Mouse (Mus musculus): ENCODE data around the gene Fads1. TPM values are rescaled to one million over a fixed set of nuclear protein-coding genes. Genes with fewer than 3 reads are reported as not detected.
"Not testable (repeated sequence)": the region's sequence is repeated elsewhere in the genome, so short reads cannot be mapped to it uniquely, and the experiment has no call there.

Fads1 gene
- polyA plus RNA-seq, 1 experiment = 56.8 TPM

- Histone ChIP-seq H3K4me3 (ENCODE audit: low read depth, low read length) (no peak overlapping the region), H3K36me3 (ENCODE audit: control insufficient read depth, insufficient read depth, low read length, poor library complexity, severe bottlenecking) (no peaks in the 10 kb centered on the region), H3K9ac (ENCODE audit: low read depth, poor library complexity, severe bottlenecking) (no peak overlapping the region), H3K9me3 (replicated peaks; ENCODE audit: control insufficient read depth, insufficient read depth, low read length, poor library complexity, severe bottlenecking) (no peaks in the 10 kb centered on the region), H3K27ac (ENCODE audit: insufficient read depth, low read length) (no peak overlapping the region), H3K4me1 (ENCODE audit: control insufficient read depth, insufficient read depth, low read length) (no peaks in the 10 kb centered on the region), H3K27me3 (ENCODE audit: control insufficient read depth, insufficient read depth, low read length, poor library complexity, severe bottlenecking) (no peaks in the 10 kb centered on the region)
- TF ChIP-seq POLR2A (IDR thresholded peaks at IDR 0.05; ENCODE audit: insufficient read depth, low read length) = no peak
- TF ChIP-seq EP300 (IDR thresholded peaks at IDR 0.05; ENCODE audit: insufficient read depth, low read depth, low read length) = no peak
- TF ChIP-seq CTCF (IDR thresholded peaks at IDR 0.05; ENCODE audit: low read depth, low read length) = no peak
These were observed 14.7 kb upstream of the Fads1 start for GRCm38 (mm10) chr19:10167951-10168350.

- TF ChIP-seq POLR2A (IDR thresholded peaks at IDR 0.05; ENCODE audit: insufficient read depth, low read length) (no peak), CTCF (IDR thresholded peaks at IDR 0.05; ENCODE audit: low read depth, low read length) (no peak), EP300 (IDR thresholded peaks at IDR 0.05; ENCODE audit: insufficient read depth, low read depth, low read length) (no peak)
- Histone ChIP-seq H3K4me1 (ENCODE audit: control insufficient read depth, insufficient read depth, low read length) (no peaks in the 10 kb centered on the region), H3K9ac (ENCODE audit: low read depth, poor library complexity, severe bottlenecking) (no peak overlapping the region), H3K4me3 (ENCODE audit: low read depth, low read length) (no peak overlapping the region), H3K27me3 (ENCODE audit: control insufficient read depth, insufficient read depth, low read length, poor library complexity, severe bottlenecking) (no peaks in the 10 kb centered on the region), H3K36me3 (ENCODE audit: control insufficient read depth, insufficient read depth, low read length, poor library complexity, severe bottlenecking) (no peaks in the 10 kb centered on the region), H3K27ac (ENCODE audit: insufficient read depth, low read length) (no peak overlapping the region), H3K9me3 (replicated peaks; ENCODE audit: control insufficient read depth, insufficient read depth, low read length, poor library complexity, severe bottlenecking) (no peaks in the 10 kb centered on the region)
These were observed 14.2 kb upstream of the Fads1 start for GRCm38 (mm10) chr19:10168441-10168840.

- TF ChIP-seq EP300 (IDR thresholded peaks at IDR 0.05; ENCODE audit: insufficient read depth, low read depth, low read length) (no peak), CTCF (IDR thresholded peaks at IDR 0.05; ENCODE audit: low read depth, low read length) (no peak), POLR2A (IDR thresholded peaks at IDR 0.05; ENCODE audit: insufficient read depth, low read length) (no peak)
- H3K36me3 ChIP-seq (ENCODE audit: control insufficient read depth, insufficient read depth, low read length, poor library complexity, severe bottlenecking) = no peaks in the 10 kb centered on the region
- no peaks in the 10 kb centered on the region for H3K4me1 ChIP-seq (ENCODE audit: control insufficient read depth, insufficient read depth, low read length)
- H3K27ac ChIP-seq (ENCODE audit: insufficient read depth, low read length) = peak overlapping the region; percentile 55
- no peaks in the 10 kb centered on the region for H3K27me3 ChIP-seq (ENCODE audit: control insufficient read depth, insufficient read depth, low read length, poor library complexity, severe bottlenecking)
- no peak overlapping the region for H3K9ac ChIP-seq (ENCODE audit: low read depth, poor library complexity, severe bottlenecking)
- H3K4me3 ChIP-seq (ENCODE audit: low read depth, low read length) = no peak overlapping the region
- H3K9me3 ChIP-seq (replicated peaks; ENCODE audit: control insufficient read depth, insufficient read depth, low read length, poor library complexity, severe bottlenecking) = no peaks in the 10 kb centered on the region
These were observed 13.5 kb upstream of the Fads1 start for GRCm38 (mm10) chr19:10169179-10169578.

GRCm38 (mm10) chr19:10169692-10170330 lies 12.9 kb upstream of the Fads1 start:
- H3K4me1 ChIP-seq (ENCODE audit: control insufficient read depth, insufficient read depth, low read length); H3K36me3 ChIP-seq (ENCODE audit: control insufficient read depth, insufficient read depth, low read length, poor library complexity, severe bottlenecking); H3K4me3 ChIP-seq (ENCODE audit: low read depth, low read length); H3K9ac ChIP-seq (ENCODE audit: low read depth, poor library complexity, severe bottlenecking); H3K9me3 ChIP-seq (replicated peaks; ENCODE audit: control insufficient read depth, insufficient read depth, low read length, poor library complexity, severe bottlenecking); H3K27me3 ChIP-seq (ENCODE audit: control insufficient read depth, insufficient read depth, low read length, poor library complexity, severe bottlenecking): not testable (repeated sequence)
- H3K27ac ChIP-seq (ENCODE audit: insufficient read depth, low read length) = peak overlapping the region; percentile 55
- peak; percentile 61; the same call in 1 of the 2 replicates for TF ChIP-seq EP300 (IDR thresholded peaks at IDR 0.05; ENCODE audit: insufficient read depth, low read depth, low read length)

- H3K4me3 ChIP-seq (ENCODE audit: low read depth, low read length) = no peak overlapping the region
- H3K9ac ChIP-seq (ENCODE audit: low read depth, poor library complexity, severe bottlenecking) = no peak overlapping the region
- no peak for TF ChIP-seq POLR2A (IDR thresholded peaks at IDR 0.05; ENCODE audit: insufficient read depth, low read length)
- TF ChIP-seq CTCF (IDR thresholded peaks at IDR 0.05; ENCODE audit: low read depth, low read length) = no peak
- TF ChIP-seq EP300 (IDR thresholded peaks at IDR 0.05; ENCODE audit: insufficient read depth, low read depth, low read length) = no peak
These were observed 12.2 kb upstream of the Fads1 start for GRCm38 (mm10) chr19:10170466-10170865.

GRCm38 (mm10) chr19:10171359-10171758 lies 11.3 kb upstream of the Fads1 start:
- H3K4me3 ChIP-seq (ENCODE audit: low read depth, low read length) = no peak overlapping the region
- no peaks in the 10 kb centered on the region for H3K9me3 ChIP-seq (replicated peaks; ENCODE audit: control insufficient read depth, insufficient read depth, low read length, poor library complexity, severe bottlenecking)
- H3K27me3 ChIP-seq (ENCODE audit: control insufficient read depth, insufficient read depth, low read length, poor library complexity, severe bottlenecking) = no peaks in the 10 kb centered on the region
- H3K36me3 ChIP-seq (ENCODE audit: control insufficient read depth, insufficient read depth, low read length, poor library complexity, severe bottlenecking) = no peaks in the 10 kb centered on the region
- TF ChIP-seq POLR2A (IDR thresholded peaks at IDR 0.05; ENCODE audit: insufficient read depth, low read length) (no peak), CTCF (IDR thresholded peaks at IDR 0.05; ENCODE audit: low read depth, low read length) (no peak), EP300 (IDR thresholded peaks at IDR 0.05; ENCODE audit: insufficient read depth, low read depth, low read length) (no peak)
- no peak overlapping the region for H3K27ac ChIP-seq (ENCODE audit: insufficient read depth, low read length)
- H3K4me1 ChIP-seq (ENCODE audit: control insufficient read depth, insufficient read depth, low read length) = no peaks in the 10 kb centered on the region
- H3K9ac ChIP-seq (ENCODE audit: low read depth, poor library complexity, severe bottlenecking) = no peak overlapping the region

More at GRCm38 (mm10) chr19:10170466-10170865, 12.2 kb upstream of the Fads1 start:
- H3K27me3 ChIP-seq (ENCODE audit: control insufficient read depth, insufficient read depth, low read length, poor library complexity, severe bottlenecking) = no peaks in the 10 kb centered on the region
- no peaks in the 10 kb centered on the region for H3K9me3 ChIP-seq (replicated peaks; ENCODE audit: control insufficient read depth, insufficient read depth, low read length, poor library complexity, severe bottlenecking)
- H3K36me3 ChIP-seq (ENCODE audit: control insufficient read depth, insufficient read depth, low read length, poor library complexity, severe bottlenecking) = no peaks in the 10 kb centered on the region
- no peak overlapping the region for H3K27ac ChIP-seq (ENCODE audit: insufficient read depth, low read length)
- no peaks in the 10 kb centered on the region for H3K4me1 ChIP-seq (ENCODE audit: control insufficient read depth, insufficient read depth, low read length)

Measured in ES-Bruce4 (cell line).